In the genomic region with DNA sequence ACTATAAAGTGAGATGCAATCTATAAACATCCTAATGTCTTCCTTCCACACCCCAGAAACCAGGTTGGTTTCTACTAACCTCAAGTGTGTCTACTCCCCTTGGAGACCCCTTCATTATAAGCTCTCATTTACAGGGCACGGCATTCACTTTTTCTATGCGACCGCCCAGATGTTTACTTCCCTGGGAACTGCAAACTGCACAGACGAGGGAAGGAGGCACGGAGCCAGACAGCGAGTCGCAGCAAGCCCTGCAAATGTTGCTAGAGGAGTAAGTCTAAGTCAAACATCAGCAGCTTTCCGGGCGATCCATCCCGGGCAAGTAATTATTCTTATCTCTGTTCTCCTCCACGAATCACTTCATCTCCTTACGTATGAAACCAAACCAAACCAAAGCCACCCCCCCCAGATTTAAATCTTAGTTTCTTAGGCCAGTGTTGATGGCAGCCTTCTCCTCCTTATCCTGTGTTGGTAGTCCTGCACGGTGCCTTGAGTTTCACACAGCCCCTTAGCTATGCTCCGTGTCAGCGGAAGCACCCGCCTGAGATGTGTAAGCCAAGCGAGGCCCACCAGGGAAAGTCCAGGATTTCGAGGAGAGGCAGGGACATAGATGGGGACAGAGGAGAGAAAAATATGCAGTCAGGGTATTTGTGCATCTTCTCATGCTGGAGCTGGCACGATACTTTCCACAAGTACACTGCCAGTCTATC, we compare ENCODE assay signal across 9 mouse cellular contexts.
A peak's percentile ranks its signal among the peaks of the same experiment; 100 is the strongest.
DNase-seq lines count a peak whose midpoint lies in the region; ATAC-seq and TF ChIP-seq lines count a peak whose summit lies in the region.
"Had no signal": no experiment of that assay in that cellular context is flagged by ENCODE, and none has a peak within 500 bp of the region (broad histone marks: within the 10 kb centered on the region; RNA-seq: fewer than 3 reads in every experiment).

No protein-coding gene starts in this region.

- H3K4me3 ChIP-seq in heart, embryonic 15.5 days = no peak overlapping the region
- H3K4me3 ChIP-seq in layer of hippocampus, adult 2 months = no peak overlapping the region
- H3K4me3 ChIP-seq in embryonic facial prominence, embryonic 14.5 days (ENCODE audit: low read depth, low read length) = no peak overlapping the region

- H3K36me3 ChIP-seq in heart, embryonic 15.5 days = no peaks in the 10 kb centered on the region
- H3K36me3 ChIP-seq in embryonic facial prominence, embryonic 14.5 days (ENCODE audit: control insufficient read depth, insufficient read depth, low read length) = 0 out of 2 replicates have a peak, but pooled peaks cover 5% of the 10 kb centered on the region

- TF ChIP-seq CTCF in layer of hippocampus, adult 2 months (conservative IDR thresholded peaks at IDR 0.05) = no peak

- peaks cover 12% of the 10 kb centered on the region; the same call in 1 of the 2 replicates for H3K4me1 ChIP-seq in heart, embryonic 15.5 days (replicated peaks)
- peaks cover 17% of the 10 kb centered on the region for H3K4me1 ChIP-seq in embryonic facial prominence, embryonic 14.5 days (ENCODE audit: control insufficient read depth, insufficient read depth, low read length)

- H3K27ac ChIP-seq in heart, embryonic 15.5 days = 0 out of 2 replicates have a peak overlapping the region, but pooled peaks have one; percentile 11
- H3K27ac ChIP-seq in layer of hippocampus, adult 2 months = 0 out of 2 replicates have a peak overlapping the region, but pooled peaks have one; percentile 28
- peak overlapping the region; percentile 36 for H3K27ac ChIP-seq in embryonic facial prominence, embryonic 14.5 days (replicated peaks; ENCODE audit: low read depth, low read length)

- H3K9ac ChIP-seq in heart, embryonic 15.5 days = no peak overlapping the region
- no peak overlapping the region for H3K9ac ChIP-seq in embryonic facial prominence, embryonic 14.5 days (ENCODE audit: low read depth, low read length)

- no peak for DNase-seq in heart, adult 8-10 months (ENCODE audit: low spot score)
- no peak for DNase-seq in layer of hippocampus, adult 2 months (ENCODE audit: low spot score in 2 of 2)
- DNase-seq in layer of hippocampus, postnatal 14 days (ENCODE audit: low spot score in 2 of 2) = no peak
- DNase-seq in embryonic facial prominence, embryonic 14.5 days (ENCODE audit: low spot score) = peak; percentile 86
- peak; percentile 32 for DNase-seq in lung, postnatal 36 days
- no peak for DNase-seq in spleen, postnatal 10 days (ENCODE audit: low spot score in 2 of 2)
- no peak for DNase-seq in layer of hippocampus, adult 9-11 months
- DNase-seq: cerebellum, postnatal 25 days had no signal

- ATAC-seq in heart, embryonic 15.5 days (replicated peaks; ENCODE audit: insufficient number of reproducible peaks, insufficient read depth, low FRiP score, low read depth) = no peak
- ATAC-seq in embryonic facial prominence, embryonic 14.5 days (ENCODE audit: low read depth) = peak; percentile 63

- no peaks in the 10 kb centered on the region for H3K9me3 ChIP-seq in heart, embryonic 15.5 days (replicated peaks)
- no peaks in the 10 kb centered on the region for H3K9me3 ChIP-seq in embryonic facial prominence, embryonic 14.5 days (ENCODE audit: control insufficient read depth, low read length)

- WGBS in heart, embryonic 15.5 days = 52% methylated on average over 19 of the region's 19 CpGs
- 42% methylated on average over 19 of the region's 19 CpGs for WGBS in embryonic facial prominence, embryonic 14.5 days

- H3K27me3 ChIP-seq in heart, embryonic 15.5 days = no peaks in the 10 kb centered on the region
- H3K27me3 ChIP-seq in embryonic facial prominence, embryonic 14.5 days (replicated peaks; ENCODE audit: control insufficient read depth, insufficient read depth, low read length) = no peaks in the 10 kb centered on the region

- H3K4me2 ChIP-seq in heart, embryonic 15.5 days = no peak overlapping the region
- H3K4me2 ChIP-seq in embryonic facial prominence, embryonic 14.5 days (ENCODE audit: low read depth, low read length) = 0 out of 2 replicates have a peak overlapping the region, but pooled peaks have one; percentile 1

Comparison
In these comparisons a context has a peak if more than half of its experiments do, and no peak if none do; other contexts are left out.
1. DNase-seq: peak in embryonic facial prominence, embryonic 14.5 days (single experiment) and lung, postnatal 36 days (single experiment); none in heart, adult 8-10 months (single experiment), layer of hippocampus, adult 2 months (0 of 2), layer of hippocampus, postnatal 14 days (0 of 2), spleen, postnatal 10 days (0 of 2) and layer of hippocampus, adult 9-11 months (single experiment).
2. Peak in every context shown above with its lines, with median percentiles within 50 percentile points of each other: H3K27ac ChIP-seq.